Mouse (Mus musculus): ENCODE results near the gene Ccdc96. TPM values are rescaled to one million over a fixed set of nuclear protein-coding genes. Genes with fewer than 3 reads are reported as not detected.

Gene Ccdc96
- total RNA-seq, 2 experiments from 2014 or later, result 0.16 TPM; not detected in 1

DNA sequence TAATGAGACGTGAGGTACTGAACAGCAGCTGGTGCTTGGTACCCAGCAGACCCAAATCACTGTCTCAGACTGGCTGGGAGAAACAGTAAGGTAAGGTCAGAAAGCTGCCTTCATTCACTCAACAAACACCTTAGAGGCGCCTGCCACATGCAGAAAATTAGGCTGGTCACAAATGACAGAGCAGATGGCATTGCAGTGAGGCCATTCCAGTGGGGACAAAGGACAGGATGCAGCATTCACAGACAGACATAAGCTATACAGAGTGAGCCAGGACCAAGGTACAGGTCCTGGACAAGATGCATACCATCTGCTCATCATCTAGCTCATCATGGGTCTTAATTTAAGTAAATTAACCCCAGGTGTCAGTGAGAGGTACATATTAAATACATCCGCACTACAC lies 33.2 kb downstream of the Ccdc96 start:
- DNase-seq, result no peak
- intact Hi-C loops (cut with DNase I; ENCODE audit: low total_unique reads), result no loop called here

DNA sequence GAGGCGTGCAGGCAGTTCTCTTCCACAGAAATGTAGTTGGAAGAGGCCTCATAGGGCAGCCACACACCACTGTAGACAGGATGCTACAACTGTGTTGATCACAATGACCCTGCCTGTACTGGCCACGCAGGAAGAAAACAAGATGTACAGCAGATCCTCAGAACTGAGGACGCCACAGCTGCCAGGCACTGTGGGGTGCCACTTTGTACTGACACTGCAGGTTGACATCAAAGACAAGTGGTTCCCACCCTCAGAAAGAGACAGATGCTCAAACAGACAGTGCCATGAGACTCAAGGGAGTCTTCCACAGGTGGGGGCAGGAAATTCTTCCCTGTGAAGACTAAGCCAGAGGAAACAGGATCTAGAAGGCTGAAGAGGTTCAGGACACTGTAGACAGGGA lies 35.4 kb downstream of the Ccdc96 start:
- no peak for DNase-seq
- intact Hi-C loops (cut with DNase I; ENCODE audit: low total_unique reads), result no loop called here

DNA sequence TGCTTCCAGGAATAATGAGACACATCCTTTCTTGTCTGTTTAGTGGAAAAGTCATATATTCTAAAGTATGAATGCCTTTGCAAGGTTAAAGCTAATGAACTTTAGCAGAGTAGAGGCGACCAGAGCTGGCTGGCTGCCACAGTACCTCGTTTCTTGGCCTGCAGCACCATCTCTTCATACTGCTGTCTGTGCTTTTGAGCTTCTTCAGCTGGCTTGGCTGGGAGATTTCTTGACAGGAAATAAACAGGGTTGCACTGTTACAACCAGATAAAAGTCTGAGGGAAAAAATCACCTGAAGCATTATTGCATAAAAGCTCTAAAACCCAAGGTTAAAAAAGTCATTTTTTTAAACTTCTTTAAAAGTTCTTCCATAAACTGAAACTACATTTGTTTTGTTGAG lies 38.4 kb downstream of the Ccdc96 start:
- intact Hi-C loops (cut with DNase I; ENCODE audit: low total_unique reads), result no loop called here
- DNase-seq, result no peak

DNA sequence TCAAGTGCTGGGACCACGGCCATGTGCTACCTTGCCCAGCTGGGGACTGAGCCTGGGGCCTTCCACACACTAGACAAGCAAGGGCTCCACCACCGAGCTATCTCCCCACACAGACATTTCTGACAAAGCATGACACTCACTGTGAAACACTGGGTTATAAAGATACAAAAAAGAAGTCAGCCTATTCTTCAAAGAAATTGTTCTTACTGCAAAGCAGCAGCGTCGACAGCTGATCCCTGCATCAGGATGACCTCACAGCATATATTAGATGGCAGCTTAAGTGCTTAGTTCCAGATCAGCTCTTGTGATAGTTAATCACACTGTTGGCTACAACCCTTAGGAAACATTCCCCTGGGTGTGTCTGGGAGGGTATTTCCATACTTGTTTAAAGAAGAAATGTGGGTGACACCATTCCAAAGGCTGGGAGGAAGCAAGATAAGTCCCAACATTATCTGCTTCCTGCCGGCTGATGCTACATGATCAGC lies 38.9 kb downstream of the Ccdc96 start:
- intact Hi-C loops (cut with DNase I; ENCODE audit: low total_unique reads), result no loop called here
- no peak for DNase-seq

DNA sequence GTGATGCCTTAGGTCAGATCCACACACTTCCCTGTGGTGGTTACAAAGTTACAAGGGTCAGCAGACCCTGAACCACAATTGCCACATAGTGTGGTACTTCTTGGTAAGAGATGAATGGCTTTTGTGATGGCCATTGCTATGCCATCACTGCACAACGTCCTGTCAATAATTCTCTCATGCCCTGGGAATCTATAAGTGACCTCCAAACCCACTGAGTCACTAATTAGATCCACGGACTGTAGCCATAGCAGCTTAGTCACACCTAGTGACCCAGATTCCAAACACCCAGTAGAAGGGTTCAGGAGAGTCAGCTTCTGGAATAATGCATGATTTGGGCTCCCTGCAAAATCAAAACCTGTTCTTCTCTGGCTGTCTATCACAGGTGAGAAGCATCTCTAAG lies 40.8 kb downstream of the Ccdc96 start:
- no peak for DNase-seq
- intact Hi-C loops (cut with DNase I; ENCODE audit: low total_unique reads), result no loop called here

DNA sequence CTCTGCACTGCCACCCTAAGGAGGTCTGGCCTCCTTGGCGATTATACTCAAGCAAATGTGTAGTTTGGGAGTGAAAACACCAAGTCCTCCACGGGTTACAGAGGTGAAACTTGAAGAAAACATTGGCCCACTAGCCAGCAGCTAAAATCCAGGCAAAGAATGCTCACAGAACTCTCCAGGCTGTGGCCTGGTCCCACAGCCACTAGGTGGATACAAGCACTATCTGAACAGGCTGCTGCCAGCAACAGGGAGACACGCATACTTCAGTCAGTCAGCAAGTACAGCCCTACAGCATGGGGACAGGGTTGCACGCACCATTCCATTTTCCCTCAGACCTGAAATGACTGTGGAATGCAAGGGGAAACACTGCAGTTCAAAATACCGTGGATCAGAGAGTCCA lies 41.9 kb downstream of the Ccdc96 start:
- intact Hi-C loops (cut with DNase I; ENCODE audit: low total_unique reads), result no loop called here

DNA sequence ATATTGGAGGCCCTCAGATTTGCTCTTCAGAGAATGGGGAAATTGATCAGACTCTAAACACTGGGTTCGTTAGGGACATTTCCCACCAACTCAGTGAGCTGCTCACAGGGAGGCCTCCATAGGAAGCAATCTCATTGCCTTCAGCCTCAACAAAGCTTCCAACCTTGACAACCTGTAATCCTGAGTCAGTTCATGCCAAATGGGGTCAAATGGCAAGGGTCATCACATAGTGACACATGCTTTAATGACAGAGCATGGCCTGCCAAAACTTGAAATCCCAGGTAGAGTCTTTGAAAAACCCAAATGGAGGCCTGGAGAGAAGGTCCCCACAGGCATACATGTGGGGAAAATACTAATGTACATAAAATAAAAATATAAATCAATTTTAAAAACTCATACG lies 42.5 kb downstream of the Ccdc96 start:
- no peak for DNase-seq
- intact Hi-C loops (cut with DNase I; ENCODE audit: low total_unique reads), result no loop called here

More for the DNA sequence above, 41.9 kb downstream of the Ccdc96 start:
- DNase-seq, result no peak

DNA sequence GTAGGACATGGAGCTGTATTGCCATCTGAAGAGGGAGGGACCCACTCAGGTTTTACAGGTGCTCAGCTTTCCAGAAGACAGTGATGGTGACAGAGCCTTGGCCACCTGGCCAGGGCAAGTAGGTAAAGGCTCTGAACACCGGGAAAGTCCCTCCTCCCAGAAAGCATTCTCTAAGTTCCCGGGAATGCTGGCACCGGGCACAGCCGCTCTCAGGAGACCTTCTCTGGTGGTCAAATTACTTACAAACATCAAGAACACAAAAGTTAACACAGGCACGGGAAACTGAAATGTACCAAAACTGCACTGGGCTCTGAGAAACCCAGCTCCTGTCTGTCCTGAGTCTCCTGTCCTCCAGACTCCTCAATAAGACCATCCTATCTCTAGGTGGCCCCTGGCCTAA lies 45.3 kb downstream of the Ccdc96 start:
- no peak for DNase-seq
- intact Hi-C loops (cut with DNase I; ENCODE audit: low total_unique reads), result loop anchor here (5.0 kb wide), 1 partner anchor 48 kb away; no protein-coding TSS in a partner anchor

DNA sequence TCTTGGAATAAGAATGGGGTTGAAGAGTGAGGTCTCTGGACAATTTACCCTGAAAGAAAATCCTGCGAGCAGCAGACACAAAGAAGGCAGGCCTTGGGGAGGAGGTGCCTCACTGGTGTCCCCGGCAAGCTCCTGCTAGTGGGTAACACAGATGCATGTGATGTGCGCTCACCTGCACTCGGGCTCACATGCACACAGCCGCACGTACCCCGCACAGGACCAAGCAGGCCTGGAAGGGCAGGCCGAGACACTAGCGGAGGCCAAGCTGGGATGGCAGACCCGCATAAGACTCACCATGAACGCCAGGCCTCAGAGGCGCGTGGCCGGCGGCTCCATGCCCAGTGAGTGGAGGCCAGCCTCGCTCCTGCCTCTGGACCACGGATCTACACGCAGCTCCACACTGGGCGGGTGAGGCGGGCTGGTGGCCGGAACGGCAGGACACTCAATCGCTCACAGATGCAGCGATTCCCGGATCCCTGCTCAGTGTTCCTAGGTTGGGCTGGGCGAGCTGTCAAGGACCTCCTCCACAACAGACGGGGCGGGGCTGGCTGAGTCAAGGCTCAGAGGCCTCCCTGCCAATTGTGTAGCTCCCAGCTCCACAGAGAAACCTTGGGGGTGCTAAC lies 45.9 kb downstream of the Ccdc96 start:
- peak; percentile 97 for DNase-seq
- intact Hi-C loops (cut with DNase I; ENCODE audit: low total_unique reads), result loop anchor here (5.0 kb wide), 1 partner anchor 47 kb away; no protein-coding TSS in a partner anchor

DNA sequence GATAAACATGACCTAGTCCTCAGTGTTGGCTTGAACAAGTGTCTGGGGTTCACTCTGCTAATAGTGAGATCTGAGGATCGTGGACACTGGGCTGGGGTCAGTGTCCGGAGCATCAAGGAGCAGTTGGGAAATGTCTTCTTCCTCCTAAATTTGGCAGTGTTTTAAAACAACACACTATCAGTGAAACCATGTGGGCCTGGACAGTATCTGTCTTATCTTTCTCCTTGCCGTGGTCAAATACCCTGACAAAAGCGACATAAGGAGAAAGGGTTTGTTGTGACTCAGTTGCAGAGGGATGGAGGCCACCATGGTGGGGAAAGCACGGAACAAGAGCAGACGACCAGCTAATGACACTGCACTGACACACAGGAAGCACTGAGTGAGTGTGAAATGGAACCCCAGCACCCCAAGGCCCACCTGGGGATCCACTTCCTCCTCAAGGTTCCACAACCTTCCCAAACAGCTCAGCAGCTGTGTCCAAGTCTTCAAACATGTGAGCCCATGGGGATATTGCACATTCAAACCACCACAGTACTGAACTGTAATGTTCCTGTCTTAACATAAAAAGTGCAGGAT lies 50.2 kb downstream of the Ccdc96 start:
- intact Hi-C loops (cut with DNase I; ENCODE audit: low total_unique reads), result loop anchor here (5.0 kb wide), 1 partner anchor 43 kb away; no protein-coding TSS in a partner anchor

DNA sequence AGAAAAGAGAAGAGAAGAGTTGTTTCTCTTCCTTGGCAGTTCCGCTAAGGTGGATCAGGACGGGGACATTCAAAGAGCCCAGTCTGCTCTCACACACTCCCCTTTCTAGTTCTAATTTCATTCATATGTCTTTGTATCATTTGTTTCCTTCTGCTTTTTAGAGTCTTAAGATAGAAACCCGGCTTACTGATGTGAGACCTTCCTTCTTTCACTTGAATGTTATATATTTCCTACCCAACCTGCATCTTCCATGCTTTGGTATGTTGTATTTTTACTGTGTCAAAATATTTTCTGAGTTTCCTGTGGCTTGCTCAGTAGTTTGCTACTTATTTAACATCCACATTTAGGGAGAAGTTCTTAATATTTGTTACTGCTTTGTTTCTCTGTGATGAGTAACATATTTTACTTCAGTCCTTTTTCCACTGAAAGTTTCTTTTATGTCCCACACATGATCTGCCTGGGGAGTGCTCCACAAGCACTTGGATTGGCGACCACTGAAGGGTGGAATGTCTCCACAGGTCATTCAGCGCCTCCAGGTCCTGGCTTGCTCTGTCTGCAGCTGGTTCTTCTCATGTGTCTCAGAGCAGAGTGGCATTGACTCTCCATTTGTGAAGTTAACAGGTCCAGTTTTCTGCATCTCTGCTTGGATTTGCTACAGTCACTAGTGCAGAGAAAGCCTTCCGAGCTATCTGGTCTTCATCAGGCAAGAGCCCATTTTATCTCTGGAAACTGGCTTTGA lies 51.2 kb downstream of the Ccdc96 start:
- no peak for DNase-seq
- intact Hi-C loops (cut with DNase I; ENCODE audit: low total_unique reads), result no loop called here

More for the DNA sequence above, 50.2 kb downstream of the Ccdc96 start:
- no peak for DNase-seq

DNA sequence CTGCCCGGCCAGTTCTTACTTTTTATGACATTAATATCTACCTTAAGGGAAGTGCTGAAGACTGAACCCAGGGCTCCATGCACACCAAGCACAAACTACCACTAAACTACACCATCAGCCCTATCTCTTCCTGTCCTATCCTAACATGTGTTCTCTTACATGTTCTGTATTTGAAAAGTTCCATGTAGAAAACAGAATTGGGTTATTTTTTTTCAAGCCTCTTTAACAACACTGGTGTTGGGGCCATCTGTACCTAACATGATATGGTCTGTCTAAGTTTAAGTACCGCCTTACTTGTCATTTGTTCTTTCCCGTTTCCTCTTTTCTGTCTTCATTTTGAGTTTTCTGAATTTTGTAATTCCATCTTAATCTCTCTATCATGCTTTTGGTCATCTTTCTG lies 52.0 kb downstream of the Ccdc96 start:
- DNase-seq, result no peak
- intact Hi-C loops (cut with DNase I; ENCODE audit: low total_unique reads), result no loop called here

Other genes with a start within 250 kb of the Ccdc96 start
- 1 to 10 TPM; 8.3 to 8.7 TPM for gene Sorcs2, start 86.4 kb upstream of the Ccdc96 start, total RNA-seq (2021)
- 10 to 100 TPM; 34.2 to 38.3 TPM for gene Grpel1, start 19.6 kb upstream of the Ccdc96 start, total RNA-seq (2021)
- 10 to 100 TPM; 11.8 to 12.2 TPM for gene Tada2b, start 303 bp upstream of the Ccdc96 start, total RNA-seq (2021)
- 10 to 100 TPM; 13.9 to 14.6 TPM for gene Tbc1d14, start 108.7 kb downstream of the Ccdc96 start, total RNA-seq (2021)
- gene D5Ertd579e, start 211.4 kb downstream of the Ccdc96 start, total RNA-seq (2021), result 10 to 100 TPM; 52.2 to 54.5 TPM